Mouse (Mus musculus) midbrain, embryonic 10.5 days (tissue): ENCODE results near the gene Arhgap29. TPM values are rescaled to one million over a fixed set of nuclear protein-coding genes. Genes with fewer than 3 reads are reported as not detected.

ENCODE experiments used
- DNase-seq: peaks from one replicate; pipeline ENCODE4 v3.0.0-alpha.2; 2017; ENCODE audit warnings: low spot score
- H3K27ac ChIP-seq: fragments of 300-500 bp; sonication (generic); replicated peaks from 2 replicates; pipeline ENCODE4 v1.5.1; 2016; ENCODE audit warnings: mild to moderate bottlenecking
- H3K27me3 ChIP-seq: fragments of 300-500 bp; sonication (generic); 2 replicates; pipeline ENCODE4 v1.6.1; 2016; ENCODE audit warnings: low read depth, mild to moderate bottlenecking; ENCODE audit not compliant: poor library complexity, severe bottlenecking
- H3K36me3 ChIP-seq: fragments of 300-500 bp; sonication (generic); 2 replicates; pipeline ENCODE4 v1.6.1; 2016; ENCODE audit warnings: mild to moderate bottlenecking, moderate library complexity
- H3K4me1 ChIP-seq: fragments of 300-500 bp; sonication (generic); 2 replicates; pipeline ENCODE4 v1.6.1; 2016
- H3K4me3 ChIP-seq: fragments of 300-500 bp; sonication (generic); 2 replicates; pipeline ENCODE4 v1.5.1; 2016; ENCODE audit warnings: mild to moderate bottlenecking, moderate library complexity
- H3K9me3 ChIP-seq: fragments of 300-500 bp; sonication (generic); replicated peaks from 2 replicates; pipeline ENCODE4 v1.6.1; 2016; ENCODE audit warnings: mild to moderate bottlenecking
- WGBS: fragments of 180-500 bp; shearing (Covaris S2); methylation state at CpG from one replicate; pipeline ENCODE4 v1.1.7; 2016; 5-methylcytosine and 5-hydroxymethylcytosine counted together
- polyA plus RNA-seq: library from polyadenylated mRNA; unstranded; fragments of >200 nt; fragmentation: Nextera tagmentation; extraction: Ambion mirVana; gene quantifications from 2 replicates; pipeline ENCODE4 v1.2.1, GENCODE M21; 2016

The Arhgap29 gene
- polyA plus RNA-seq, 1 experiment from 2014 or later = 27.0 TPM

DNA sequence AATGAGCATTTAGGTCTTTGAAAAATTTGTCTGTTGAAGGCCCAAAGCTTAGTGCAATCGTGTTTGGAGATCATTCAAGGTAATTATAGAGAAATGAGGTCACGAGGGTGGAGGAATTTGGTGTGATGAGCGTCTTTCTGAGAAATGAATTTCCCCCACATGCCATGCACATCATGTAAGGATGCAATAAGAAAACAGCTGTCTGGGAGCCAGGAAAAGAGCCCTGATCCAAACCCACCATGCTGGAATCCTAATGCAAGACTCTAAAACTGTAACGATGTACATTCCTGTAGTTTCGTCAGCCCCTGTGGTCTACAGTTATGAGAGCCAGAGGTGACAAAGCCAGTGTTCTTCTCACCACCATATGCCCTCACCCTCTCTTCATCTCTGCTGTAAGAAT lies 32.4 kb upstream of the Arhgap29 start:
- 93% methylated on average over 5 of the region's 5 CpGs for WGBS

DNA sequence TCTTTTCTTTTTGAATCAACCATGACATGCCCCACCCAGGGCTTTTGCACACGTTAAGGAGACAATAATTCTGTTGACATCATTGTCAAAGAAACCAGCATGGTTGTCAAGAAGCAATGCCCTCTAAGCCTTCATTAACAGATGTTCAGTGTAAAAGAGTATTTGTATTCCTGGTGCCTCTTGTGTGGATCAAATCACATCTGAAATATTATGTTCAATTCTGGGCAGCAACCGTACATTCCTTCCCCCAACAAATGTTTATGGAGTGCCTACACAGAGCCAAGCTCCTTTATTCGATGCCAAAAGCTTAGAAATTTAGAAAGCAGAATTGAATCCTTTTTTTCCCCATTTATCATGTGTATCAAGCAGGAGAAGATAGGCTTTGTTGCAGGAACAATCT lies 31.6 kb upstream of the Arhgap29 start:
- DNase-seq = no peak
- Histone ChIP-seq H3K27ac (no peak overlapping the region), H3K4me3 (no peak overlapping the region), H3K27me3 (no peaks in the 10 kb centered on the region), H3K36me3 (no peaks in the 10 kb centered on the region), H3K9me3 (no peaks in the 10 kb centered on the region), H3K4me1 (no peaks in the 10 kb centered on the region)
- WGBS = 92% methylated on average over 3 of the region's 3 CpGs

More for the DNA sequence above, 32.4 kb upstream of the Arhgap29 start:
- no peaks in the 10 kb centered on the region for H3K9me3 ChIP-seq
- no peaks in the 10 kb centered on the region for H3K36me3 ChIP-seq
- H3K4me1 ChIP-seq = peaks cover 3% of the 10 kb centered on the region; the same call in 1 of the 2 replicates
- H3K27ac ChIP-seq = no peak overlapping the region
- DNase-seq = no peak
- no peak overlapping the region for H3K4me3 ChIP-seq
- no peaks in the 10 kb centered on the region for H3K27me3 ChIP-seq

DNA sequence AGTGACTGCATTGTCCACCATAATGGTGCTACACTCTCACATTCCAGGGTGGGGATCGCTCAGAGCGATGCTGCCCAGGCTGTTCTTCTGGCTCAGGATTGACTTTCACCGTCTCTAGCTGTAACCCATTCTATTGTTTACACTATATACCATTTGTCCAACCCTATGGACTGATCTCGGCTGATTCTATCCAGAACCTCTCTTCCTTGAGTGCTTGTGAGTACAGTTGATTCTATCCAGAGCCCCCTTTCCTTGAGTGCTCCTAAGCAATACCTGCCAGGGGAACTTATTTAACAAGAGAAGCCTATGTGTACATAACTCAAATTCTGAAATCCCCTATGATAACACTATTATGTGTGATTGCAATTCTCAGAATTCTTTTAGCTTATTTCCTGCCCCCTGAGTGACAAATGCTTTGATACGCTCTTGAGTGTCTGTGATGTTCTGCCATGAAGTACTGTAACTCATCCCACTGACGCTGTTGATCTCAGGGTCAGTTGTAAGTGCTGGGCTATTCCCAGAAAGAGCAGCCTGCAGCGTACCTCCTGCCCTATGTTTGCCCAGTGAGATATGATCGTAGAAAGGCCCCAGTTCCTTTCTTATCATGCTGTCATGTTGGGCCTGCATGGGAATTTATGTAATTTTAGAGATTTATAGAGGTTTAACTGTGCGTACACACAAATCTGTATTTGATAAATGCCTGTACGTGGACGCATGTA lies 27.4 kb upstream of the Arhgap29 start:
- 92% methylated on average over 11 of the region's 11 CpGs for WGBS
- Histone ChIP-seq H3K9me3 (no peaks in the 10 kb centered on the region), H3K4me1 (peaks cover 6% of the 10 kb centered on the region), H3K36me3 (no peaks in the 10 kb centered on the region), H3K27me3 (no peaks in the 10 kb centered on the region), H3K4me3 (no peak overlapping the region), H3K27ac (no peak overlapping the region)
- DNase-seq = no peak

DNA sequence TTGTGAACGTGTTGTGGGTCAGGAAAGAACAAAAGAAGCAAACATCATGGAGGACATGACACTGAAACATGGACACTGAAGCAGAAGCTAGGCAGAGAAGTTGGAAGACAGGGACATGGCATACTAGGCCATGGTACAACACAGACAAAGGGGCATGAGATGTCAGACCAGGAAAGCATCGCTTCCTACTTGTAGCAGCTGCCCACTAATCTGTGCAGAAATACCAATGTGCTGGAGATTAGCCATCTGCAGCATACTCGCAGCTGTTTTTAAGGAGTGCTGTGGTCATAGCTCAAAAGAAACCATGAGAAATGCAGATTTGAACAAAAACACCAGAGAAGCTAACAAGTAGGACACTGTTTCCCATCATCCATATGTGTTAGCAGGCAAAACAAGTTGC lies 24.7 kb upstream of the Arhgap29 start:
- DNase-seq = no peak
- 86% methylated on average over 3 of the region's 3 CpGs for WGBS
- no peaks in the 10 kb centered on the region for H3K27me3 ChIP-seq
- no peak overlapping the region for H3K4me3 ChIP-seq
- H3K9me3 ChIP-seq = no peaks in the 10 kb centered on the region
- H3K4me1 ChIP-seq = peaks cover 13% of the 10 kb centered on the region
- no peaks in the 10 kb centered on the region for H3K36me3 ChIP-seq
- no peak overlapping the region for H3K27ac ChIP-seq

DNA sequence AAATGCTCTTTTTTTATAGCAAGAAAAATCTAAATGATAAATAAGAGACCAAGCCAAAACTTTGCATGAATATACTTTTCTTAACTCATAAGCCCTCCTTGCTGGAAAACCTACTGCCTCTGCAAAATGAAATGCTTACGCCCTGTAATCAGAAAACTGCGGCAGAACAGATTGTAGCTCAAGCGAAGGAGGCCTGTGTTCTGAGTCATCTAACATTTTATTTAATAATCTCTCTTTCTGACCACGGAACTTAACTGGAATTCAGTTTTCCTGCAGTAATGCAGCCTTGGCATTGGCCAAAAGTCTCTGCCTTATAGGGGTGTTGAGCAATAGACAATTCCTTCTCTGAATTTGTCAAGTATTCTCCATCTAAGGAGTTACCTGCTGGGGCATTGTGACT lies 19.5 kb upstream of the Arhgap29 start:
- no peak for DNase-seq
- Histone ChIP-seq H3K27ac (no peak overlapping the region), H3K4me3 (no peak overlapping the region), H3K4me1 (peaks cover 13% of the 10 kb centered on the region), H3K36me3 (no peaks in the 10 kb centered on the region), H3K27me3 (no peaks in the 10 kb centered on the region), H3K9me3 (no peaks in the 10 kb centered on the region)
- WGBS = 96% methylated on average over 4 of the region's 4 CpGs

DNA sequence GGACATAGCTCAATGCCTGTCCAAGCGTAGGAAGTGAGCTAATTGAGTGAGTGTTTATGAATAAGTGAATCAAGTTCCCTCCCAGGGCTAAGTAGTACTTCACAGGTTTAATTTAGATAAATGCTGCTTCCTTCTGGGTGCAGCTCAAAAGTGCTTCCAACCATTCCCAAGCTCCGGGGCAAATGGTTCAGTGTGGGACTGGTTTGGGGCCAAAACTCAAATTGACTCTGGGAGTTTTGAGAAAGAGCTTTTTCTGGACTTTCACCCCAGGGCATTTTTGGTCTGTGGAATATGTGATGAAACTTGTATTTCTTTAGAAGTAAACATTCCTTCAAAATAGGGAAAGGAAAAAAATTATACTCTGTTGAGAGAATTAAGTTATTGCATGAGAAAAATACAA lies 16.1 kb upstream of the Arhgap29 start:
- Histone ChIP-seq H3K9me3 (no peaks in the 10 kb centered on the region), H3K36me3 (no peaks in the 10 kb centered on the region), H3K4me3 (no peak overlapping the region), H3K27ac (no peak overlapping the region), H3K4me1 (no peaks in the 10 kb centered on the region), H3K27me3 (no peaks in the 10 kb centered on the region)
- no peak for DNase-seq
- 87% methylated on average over 2 of the region's 2 CpGs for WGBS

DNA sequence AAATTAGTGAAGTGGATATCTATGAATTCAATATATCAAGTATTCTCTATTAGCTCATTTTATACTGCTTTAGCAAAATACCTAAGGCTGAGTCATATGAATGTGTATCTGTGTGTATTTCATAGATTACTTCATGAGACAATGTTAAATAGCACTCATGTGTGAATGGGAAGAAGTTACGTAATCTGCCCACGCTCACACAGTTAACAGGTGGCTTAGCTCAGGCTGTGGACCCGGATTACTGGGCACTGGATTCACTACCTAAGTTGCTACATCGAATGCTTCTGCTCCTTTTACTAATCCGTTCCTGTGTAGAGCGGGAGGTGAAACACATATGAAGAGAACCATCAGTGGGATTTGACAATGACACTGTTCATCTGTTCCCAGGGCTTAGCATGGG lies 15.3 kb upstream of the Arhgap29 start:
- H3K36me3 ChIP-seq = no peaks in the 10 kb centered on the region
- no peak overlapping the region for H3K4me3 ChIP-seq
- no peaks in the 10 kb centered on the region for H3K9me3 ChIP-seq
- no peaks in the 10 kb centered on the region for H3K4me1 ChIP-seq
- no peak overlapping the region for H3K27ac ChIP-seq
- 90% methylated on average over 6 of the region's 6 CpGs for WGBS
- H3K27me3 ChIP-seq = no peaks in the 10 kb centered on the region
- no peak for DNase-seq

DNA sequence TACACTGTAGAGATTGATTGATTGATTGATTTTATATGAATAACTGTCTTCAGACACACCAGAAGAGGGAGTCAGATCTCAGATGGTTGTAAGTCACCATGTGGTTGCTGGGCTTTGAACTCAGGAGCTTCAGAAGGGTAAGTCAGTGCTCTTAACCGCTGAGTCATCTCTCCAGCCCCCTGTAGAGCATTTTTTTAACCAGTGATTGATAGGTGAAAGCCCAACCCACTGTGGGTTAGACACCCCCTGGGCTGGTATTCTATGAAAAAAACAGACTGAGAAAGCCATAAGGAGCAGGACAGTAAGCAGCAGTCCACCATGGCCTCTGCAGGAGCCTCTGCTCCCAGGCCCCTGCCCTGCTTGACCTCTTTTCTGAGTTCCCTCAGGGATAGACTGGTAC lies 12.7 kb upstream of the Arhgap29 start:
- no peaks in the 10 kb centered on the region for H3K36me3 ChIP-seq
- no peaks in the 10 kb centered on the region for H3K27me3 ChIP-seq
- H3K27ac ChIP-seq = no peak overlapping the region
- DNase-seq = no peak
- 81% methylated on average over 1 of the region's 1 CpGs for WGBS
- no peaks in the 10 kb centered on the region for H3K4me1 ChIP-seq
- no peak overlapping the region for H3K4me3 ChIP-seq
- no peaks in the 10 kb centered on the region for H3K9me3 ChIP-seq

DNA sequence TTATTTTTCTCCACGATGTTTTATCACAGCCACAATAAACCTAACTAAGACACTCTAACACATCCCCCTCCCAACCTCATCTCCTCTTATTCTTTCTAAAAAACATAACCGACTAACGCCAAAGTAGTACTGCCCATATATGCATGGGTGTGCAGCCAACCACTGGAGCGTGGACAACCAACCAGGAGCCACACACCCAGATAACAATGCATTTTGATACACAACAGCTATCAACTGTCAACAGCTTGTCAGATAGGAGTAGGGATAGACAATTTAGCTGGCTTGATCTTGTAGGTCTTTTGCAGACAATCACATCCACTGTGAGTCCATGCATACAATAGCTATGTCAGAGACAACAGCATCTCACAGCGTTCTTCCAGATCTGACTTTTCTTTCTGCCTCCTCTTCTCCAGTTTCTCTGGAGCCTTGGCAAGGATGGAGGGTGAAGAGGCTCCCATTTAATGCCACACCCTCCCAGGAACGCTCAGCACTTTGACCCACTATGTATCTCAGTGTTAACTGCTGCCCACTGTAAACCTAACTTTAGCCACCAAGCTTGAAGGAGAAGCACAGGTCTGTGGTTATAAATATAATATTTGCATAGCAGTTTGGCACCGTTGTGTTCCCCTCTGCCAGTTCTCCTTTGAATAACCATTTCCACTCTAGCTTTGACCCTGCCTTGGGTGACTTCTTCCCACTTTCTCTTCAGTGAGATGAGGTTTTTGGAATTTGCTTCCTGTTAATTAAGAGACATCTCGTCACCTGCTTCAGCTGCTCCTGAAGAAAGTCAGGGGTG lies 12.0 kb upstream of the Arhgap29 start:
- no peak overlapping the region for H3K27ac ChIP-seq
- WGBS = 85% methylated on average over 8 of the region's 8 CpGs
- H3K36me3 ChIP-seq = no peaks in the 10 kb centered on the region
- H3K27me3 ChIP-seq = no peaks in the 10 kb centered on the region
- H3K4me1 ChIP-seq = no peaks in the 10 kb centered on the region
- no peak for DNase-seq
- H3K4me3 ChIP-seq = no peak overlapping the region
- H3K9me3 ChIP-seq = no peaks in the 10 kb centered on the region

DNA sequence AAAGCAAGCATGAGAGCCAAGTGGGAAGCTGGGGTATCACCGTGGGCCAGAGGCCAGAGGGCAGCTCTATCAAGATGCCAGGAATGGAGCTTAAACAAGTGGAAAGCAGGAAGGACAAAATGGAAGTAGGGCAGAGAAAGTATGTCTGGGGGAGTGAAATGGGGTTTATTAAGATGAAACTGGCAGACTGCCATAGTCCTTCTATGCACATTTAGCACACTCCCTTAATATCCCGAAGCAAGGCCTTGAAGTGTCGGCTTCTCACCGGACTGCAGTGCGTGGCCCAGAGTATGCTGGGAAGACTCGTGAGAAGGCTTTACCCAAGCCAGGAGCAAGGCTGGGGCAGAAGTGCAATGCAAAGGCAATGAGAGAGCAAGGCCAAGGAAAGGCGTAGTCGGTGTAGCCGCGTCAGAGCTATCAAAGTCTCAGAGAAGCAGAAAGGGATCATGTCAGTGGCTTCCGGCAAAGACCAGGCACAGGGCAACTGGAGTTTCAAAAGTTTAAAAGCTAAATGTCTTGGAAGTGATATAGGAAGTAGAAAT lies 11.1 kb upstream of the Arhgap29 start:
- Histone ChIP-seq H3K9me3 (no peaks in the 10 kb centered on the region), H3K27ac (no peak overlapping the region), H3K4me3 (no peak overlapping the region), H3K36me3 (no peaks in the 10 kb centered on the region), H3K4me1 (no peaks in the 10 kb centered on the region), H3K27me3 (no peaks in the 10 kb centered on the region)
- WGBS = 95% methylated on average over 11 of the region's 11 CpGs
- DNase-seq = no peak

DNA sequence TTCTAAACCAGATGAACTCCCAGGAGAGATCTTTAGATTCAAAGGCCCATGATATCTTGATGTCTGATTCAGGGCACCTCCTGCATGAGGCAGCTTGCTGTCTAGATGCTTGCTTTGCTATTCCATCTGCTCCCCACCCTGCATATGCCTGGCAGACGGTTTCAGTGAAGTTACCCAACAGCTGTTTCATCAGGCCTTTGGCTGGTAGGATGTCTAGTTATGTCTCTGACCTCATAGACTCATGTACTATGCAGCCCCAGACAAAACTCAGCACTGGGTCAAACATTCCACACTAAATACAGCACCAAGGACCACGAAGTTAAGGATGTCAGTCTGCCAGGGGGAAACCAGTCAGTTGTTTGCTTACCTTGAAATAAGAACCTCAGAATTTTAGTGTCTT lies 6.4 kb upstream of the Arhgap29 start:
- Histone ChIP-seq H3K36me3 (no peaks in the 10 kb centered on the region), H3K27ac (no peak overlapping the region), H3K4me3 (no peak overlapping the region), H3K27me3 (no peaks in the 10 kb centered on the region), H3K9me3 (no peaks in the 10 kb centered on the region), H3K4me1 (no peaks in the 10 kb centered on the region)
- WGBS = 77% methylated on average over 2 of the region's 2 CpGs
- no peak for DNase-seq

DNA sequence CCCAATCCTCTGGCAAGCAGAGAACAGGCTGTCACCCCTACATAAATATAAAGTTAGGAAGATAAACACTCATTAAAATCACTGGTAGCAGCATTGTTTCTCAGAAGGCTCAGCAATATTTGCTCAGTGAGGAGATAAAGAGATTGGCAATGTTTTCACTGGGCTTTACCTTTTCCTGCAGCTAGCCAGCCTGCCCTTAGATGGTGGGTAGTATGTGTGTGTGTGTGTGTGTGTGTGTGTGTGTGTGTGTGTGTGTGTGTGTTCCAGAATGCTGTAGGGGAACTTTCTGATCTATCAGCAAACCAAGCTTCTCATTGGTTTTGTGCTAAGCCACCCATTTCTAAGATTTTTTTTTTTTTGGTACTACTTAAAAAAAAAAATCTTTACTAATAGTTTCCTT lies 5.6 kb upstream of the Arhgap29 start:
- Histone ChIP-seq H3K27ac (no peak overlapping the region), H3K9me3 (no peaks in the 10 kb centered on the region), H3K4me3 (no peak overlapping the region), H3K36me3 (no peaks in the 10 kb centered on the region), H3K27me3 (peaks cover 2% of the 10 kb centered on the region), H3K4me1 (no peaks in the 10 kb centered on the region)
- DNase-seq = no peak

DNA sequence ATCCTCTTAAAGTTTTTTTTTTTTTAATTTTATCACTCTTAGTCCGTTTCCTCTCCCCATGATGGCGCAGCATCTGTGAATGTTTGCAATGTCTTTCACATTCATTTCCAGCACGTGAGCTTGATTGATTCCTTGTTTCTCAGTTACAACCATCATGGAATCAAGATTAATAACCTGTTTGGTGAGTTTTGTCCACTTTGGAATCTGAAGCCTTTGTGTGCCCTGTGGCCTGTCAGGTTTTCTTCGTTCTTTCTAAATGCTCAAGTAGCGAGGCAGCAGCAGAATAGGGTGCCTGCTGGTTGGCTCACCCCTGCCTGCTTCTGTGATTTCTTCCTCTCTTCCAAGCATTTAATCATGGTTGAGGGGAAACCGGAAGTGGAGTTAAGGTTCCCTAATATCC lies 2.2 kb upstream of the Arhgap29 start:
- Histone ChIP-seq H3K4me3 (no peak overlapping the region), H3K27me3 (peaks cover 36% of the 10 kb centered on the region), H3K27ac (no peak overlapping the region), H3K9me3 (no peaks in the 10 kb centered on the region), H3K36me3 (no peaks in the 10 kb centered on the region), H3K4me1 (peaks cover 11% of the 10 kb centered on the region)
- no peak for DNase-seq
- WGBS = 76% methylated on average over 6 of the region's 6 CpGs
